Mouse (Mus musculus): ENCODE measurements at regions not wholly inside any gene's neighbourhood (a gene's known extent, or its start where the extent isn't known, plus 50 kb on each side); places are given as distances from the start of the nearest gene placed in this dataset.
A peak's percentile ranks its signal among the peaks of the same experiment; 100 is the strongest.

DNA sequence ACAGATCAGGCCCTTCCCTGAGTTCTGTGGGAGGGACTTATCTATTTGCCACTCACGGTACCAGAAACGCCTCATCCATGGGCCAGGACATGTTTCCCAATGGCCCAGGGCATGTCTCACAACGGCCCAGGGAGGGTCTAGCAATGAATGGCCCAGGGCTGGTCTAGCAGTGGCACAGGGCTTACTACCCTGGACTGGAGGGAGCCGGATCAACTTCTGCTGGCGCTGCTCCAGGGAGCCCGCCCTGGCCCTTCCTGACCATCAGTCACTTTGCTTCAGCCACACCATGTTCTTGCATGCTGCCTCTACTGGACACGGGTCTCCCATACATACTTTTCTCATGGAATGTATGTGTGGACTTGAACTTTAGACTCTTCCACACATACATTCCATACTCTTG, 290.1 kb upstream of the Zfp637 start:
- WGBS, result 83% methylated on average over 7 of the region's 7 CpGs
- no peak for ATAC-seq (ENCODE audit: insufficient read depth, low FRiP score)
- H3K36me3 ChIP-seq (ENCODE audit: control insufficient read depth, insufficient read depth, low read length), result no peaks in the 10 kb centered on the region
- no peaks in the 10 kb centered on the region for H3K9me3 ChIP-seq (replicated peaks; ENCODE audit: control insufficient read depth, low read length)
- no peak overlapping the region for H3K4me3 ChIP-seq (replicated peaks; ENCODE audit: low read length)
- no peaks in the 10 kb centered on the region for H3K27me3 ChIP-seq (ENCODE audit: control insufficient read depth, insufficient read depth, low read length)
- no peak overlapping the region for H3K4me2 ChIP-seq (ENCODE audit: low read depth, low read length)
- peaks cover 9% of the 10 kb centered on the region for H3K4me1 ChIP-seq (ENCODE audit: control insufficient read depth, insufficient read depth, low read length)
- no peak overlapping the region for H3K27ac ChIP-seq (ENCODE audit: low read length)
- no peak overlapping the region for H3K9ac ChIP-seq (ENCODE audit: low read length)

DNA sequence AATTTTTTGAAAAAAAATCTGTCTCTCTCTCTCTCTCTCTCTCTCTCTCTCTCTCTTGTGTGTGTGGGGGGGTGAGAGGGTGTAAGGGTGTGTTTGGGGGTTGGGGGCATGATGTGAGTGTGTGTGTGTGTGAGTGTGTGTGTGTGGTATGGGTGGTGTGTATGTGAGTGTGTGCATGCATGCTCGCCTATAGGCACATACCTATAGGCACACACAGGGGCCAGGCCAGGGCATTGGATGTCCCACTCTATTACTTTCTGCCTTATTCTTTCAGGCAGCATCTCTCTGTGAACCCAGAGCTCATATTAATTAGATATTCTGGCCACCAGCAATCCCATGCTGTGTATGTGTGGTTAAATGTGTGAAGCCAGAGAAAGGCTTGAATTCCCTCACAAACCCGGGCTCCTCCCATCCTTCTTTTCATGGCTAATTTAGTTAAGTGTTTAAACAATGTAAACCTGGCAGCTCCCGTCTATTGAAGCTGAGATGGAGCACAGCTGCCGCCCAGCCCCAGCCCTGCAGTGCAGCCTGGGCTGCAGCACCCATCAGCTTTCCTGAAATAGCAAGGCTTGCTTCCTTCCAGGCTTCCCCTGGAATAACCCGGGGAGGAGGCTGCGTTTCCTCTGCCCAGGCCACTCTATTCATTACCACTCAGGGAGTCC, 288.8 kb upstream of the Zfp637 start:
- Histone ChIP-seq H3K36me3 (ENCODE audit: control insufficient read depth, insufficient read depth, low read length) (no peaks in the 10 kb centered on the region), H3K9me3 (replicated peaks; ENCODE audit: control insufficient read depth, low read length) (no peaks in the 10 kb centered on the region), H3K4me3 (replicated peaks; ENCODE audit: low read length) (no peak overlapping the region), H3K4me2 (ENCODE audit: low read depth, low read length) (no peak overlapping the region), H3K4me1 (ENCODE audit: control insufficient read depth, insufficient read depth, low read length) (peaks cover 9% of the 10 kb centered on the region), H3K27ac (ENCODE audit: low read length) (peak overlapping the region; percentile 87), H3K9ac (ENCODE audit: low read length) (no peak overlapping the region), H3K27me3 (ENCODE audit: control insufficient read depth, insufficient read depth, low read length) (no peaks in the 10 kb centered on the region)
- peak; percentile 93 for ATAC-seq (ENCODE audit: insufficient read depth, low FRiP score)
- 13% methylated on average over 6 of the region's 6 CpGs for WGBS

DNA sequence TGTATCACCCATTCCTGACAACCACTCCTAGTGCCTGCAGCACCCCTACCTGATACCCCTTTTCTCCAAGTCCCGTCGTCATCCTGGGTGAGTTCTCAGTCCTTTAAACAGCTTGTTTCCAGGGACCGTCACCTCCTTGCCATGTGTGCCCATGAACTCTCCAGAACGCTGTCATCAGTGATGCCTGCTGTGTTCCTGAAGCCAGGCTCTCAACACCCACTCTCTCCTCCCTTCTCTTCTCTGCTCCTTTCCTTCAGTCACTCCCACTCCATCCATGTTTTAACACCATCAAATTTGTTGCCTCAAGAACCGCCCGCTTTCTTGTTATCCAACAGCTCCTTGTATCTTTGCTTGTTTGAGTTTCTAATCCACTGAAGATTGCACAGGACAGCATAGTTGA, 277.8 kb upstream of the Zfp637 start:
- Histone ChIP-seq H3K4me2 (ENCODE audit: low read depth, low read length) (no peak overlapping the region), H3K4me1 (ENCODE audit: control insufficient read depth, insufficient read depth, low read length) (no peaks in the 10 kb centered on the region), H3K27me3 (ENCODE audit: control insufficient read depth, insufficient read depth, low read length) (no peaks in the 10 kb centered on the region), H3K36me3 (ENCODE audit: control insufficient read depth, insufficient read depth, low read length) (no peaks in the 10 kb centered on the region), H3K9ac (ENCODE audit: low read length) (no peak overlapping the region), H3K27ac (ENCODE audit: low read length) (no peak overlapping the region), H3K4me3 (replicated peaks; ENCODE audit: low read length) (no peak overlapping the region), H3K9me3 (replicated peaks; ENCODE audit: control insufficient read depth, low read length) (no peaks in the 10 kb centered on the region)
- WGBS, result 82% methylated on average over 6 of the region's 6 CpGs
- no peak for ATAC-seq (ENCODE audit: insufficient read depth, low FRiP score)

DNA sequence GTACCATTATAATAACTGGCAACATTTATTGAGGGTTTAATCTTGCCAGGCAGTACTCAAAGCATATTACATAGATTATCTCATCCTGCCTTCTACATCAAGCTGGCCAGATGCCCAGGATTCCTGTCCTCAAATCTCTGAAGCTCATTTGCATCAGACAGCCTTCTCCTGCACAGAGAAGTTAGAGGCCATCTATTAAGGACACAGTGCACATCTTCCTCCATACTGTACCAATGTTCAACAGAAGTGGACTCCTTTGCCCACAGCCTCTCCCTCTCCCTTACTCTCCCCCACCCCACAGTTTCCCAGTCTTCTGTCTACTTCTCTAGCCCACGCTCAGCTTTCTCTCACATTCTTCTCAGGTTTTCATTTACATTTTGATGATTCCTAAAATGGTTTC, 277.3 kb upstream of the Zfp637 start:
- H3K4me1 ChIP-seq (ENCODE audit: control insufficient read depth, insufficient read depth, low read length), result no peaks in the 10 kb centered on the region
- no peaks in the 10 kb centered on the region for H3K27me3 ChIP-seq (ENCODE audit: control insufficient read depth, insufficient read depth, low read length)
- no peak overlapping the region for H3K9ac ChIP-seq (ENCODE audit: low read length)
- WGBS, result 68% methylated on average over 1 of the region's 1 CpGs
- no peak overlapping the region for H3K4me2 ChIP-seq (ENCODE audit: low read depth, low read length)
- H3K4me3 ChIP-seq (replicated peaks; ENCODE audit: low read length), result no peak overlapping the region
- H3K27ac ChIP-seq (ENCODE audit: low read length), result no peak overlapping the region
- ATAC-seq (ENCODE audit: insufficient read depth, low FRiP score), result no peak
- no peaks in the 10 kb centered on the region for H3K36me3 ChIP-seq (ENCODE audit: control insufficient read depth, insufficient read depth, low read length)
- no peaks in the 10 kb centered on the region for H3K9me3 ChIP-seq (replicated peaks; ENCODE audit: control insufficient read depth, low read length)

DNA sequence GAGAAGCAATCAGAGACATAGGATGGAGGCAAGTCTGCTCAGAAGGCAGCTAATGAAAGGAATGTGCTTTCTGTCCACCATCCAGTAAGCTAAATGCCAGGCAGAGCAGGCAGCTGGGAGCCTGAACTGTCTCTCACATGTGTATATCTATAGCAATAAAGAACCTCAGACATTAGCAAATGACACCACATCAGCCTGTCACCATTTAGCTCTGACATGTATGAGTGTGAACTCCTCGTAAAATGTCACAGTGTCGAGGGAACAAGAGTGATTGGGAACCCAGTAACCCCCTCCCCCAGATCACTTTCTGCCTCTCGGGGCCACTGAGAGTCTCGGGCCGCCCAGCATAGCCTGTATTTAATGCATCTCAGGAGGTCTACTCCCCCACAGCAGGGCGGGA, 274.2 kb upstream of the Zfp637 start:
- no peak overlapping the region for H3K4me2 ChIP-seq (ENCODE audit: low read depth, low read length)
- H3K27ac ChIP-seq (ENCODE audit: low read length), result no peak overlapping the region
- H3K9ac ChIP-seq (ENCODE audit: low read length), result no peak overlapping the region
- WGBS, result 55% methylated on average over 6 of the region's 6 CpGs
- H3K4me3 ChIP-seq (replicated peaks; ENCODE audit: low read length), result no peak overlapping the region
- H3K4me1 ChIP-seq (ENCODE audit: control insufficient read depth, insufficient read depth, low read length), result no peaks in the 10 kb centered on the region; the same call in 1 of the 2 replicates
- H3K27me3 ChIP-seq (ENCODE audit: control insufficient read depth, insufficient read depth, low read length), result no peaks in the 10 kb centered on the region
- H3K36me3 ChIP-seq (ENCODE audit: control insufficient read depth, insufficient read depth, low read length), result no peaks in the 10 kb centered on the region
- ATAC-seq (ENCODE audit: insufficient read depth, low FRiP score), result no peak
- H3K9me3 ChIP-seq (replicated peaks; ENCODE audit: control insufficient read depth, low read length), result no peaks in the 10 kb centered on the region

DNA sequence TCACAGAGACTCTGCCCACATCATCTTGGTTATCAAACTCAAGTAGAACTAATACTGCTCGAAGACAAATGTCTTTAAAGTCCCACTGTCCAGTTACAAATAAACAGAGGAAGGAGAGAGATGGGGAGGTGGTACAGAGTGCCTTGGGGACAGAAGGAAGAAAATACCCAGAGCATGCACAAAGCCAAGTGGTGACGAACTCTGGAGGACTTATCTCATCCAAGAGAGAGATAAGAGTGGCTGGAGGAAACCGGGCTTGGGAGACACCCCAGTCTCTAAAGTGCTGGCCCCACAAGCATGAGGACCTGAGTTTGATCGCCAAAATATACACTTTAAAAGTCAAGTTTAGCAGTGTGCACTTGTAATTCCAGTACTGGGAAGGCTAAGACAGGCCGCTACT, 273.3 kb upstream of the Zfp637 start:
- ATAC-seq (ENCODE audit: insufficient read depth, low FRiP score), result no peak
- WGBS, result 72% methylated on average over 5 of the region's 5 CpGs

DNA sequence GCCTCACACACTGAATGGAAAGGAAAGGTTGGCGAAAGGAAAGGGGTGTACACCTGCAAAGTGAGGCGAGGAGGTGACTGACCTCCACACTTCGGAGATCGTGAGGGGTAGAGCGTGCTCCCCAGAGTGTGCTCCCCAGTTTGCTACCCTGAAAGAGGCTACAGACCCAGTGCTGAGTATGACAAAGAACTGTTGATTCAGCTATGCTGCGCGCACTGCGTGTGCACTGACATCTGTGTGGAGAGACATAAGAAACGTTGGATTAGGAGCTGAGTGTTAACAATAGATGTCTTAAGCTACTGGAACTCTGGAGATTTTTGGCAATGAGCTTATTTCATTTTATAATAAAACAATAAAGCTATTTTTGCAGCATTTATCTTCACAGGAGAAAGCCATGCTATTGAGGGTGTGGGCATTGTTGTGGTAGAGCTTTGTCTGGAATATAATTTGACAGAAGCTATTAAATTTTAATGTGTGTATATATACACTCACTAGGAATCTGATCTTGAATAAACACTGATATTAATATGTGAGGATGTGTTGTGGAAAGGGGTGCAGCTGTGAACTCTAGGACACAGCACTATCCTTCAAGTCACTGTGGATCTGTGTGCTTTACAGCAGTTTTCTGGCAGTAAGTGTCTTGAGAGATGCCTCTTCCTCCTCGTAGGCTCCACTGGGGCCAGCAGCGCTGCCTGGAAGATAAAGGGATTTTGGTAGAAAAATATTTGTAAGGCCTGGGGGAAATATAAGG, 271.2 kb upstream of the Zfp637 start:
- Histone ChIP-seq H3K27ac (ENCODE audit: low read length) (no peak overlapping the region), H3K4me1 (ENCODE audit: control insufficient read depth, insufficient read depth, low read length) (no peaks in the 10 kb centered on the region; the same call in 1 of the 2 replicates), H3K9me3 (replicated peaks; ENCODE audit: control insufficient read depth, low read length) (no peaks in the 10 kb centered on the region), H3K36me3 (ENCODE audit: control insufficient read depth, insufficient read depth, low read length) (no peaks in the 10 kb centered on the region), H3K4me3 (replicated peaks; ENCODE audit: low read length) (no peak overlapping the region), H3K4me2 (ENCODE audit: low read depth, low read length) (no peak overlapping the region), H3K9ac (ENCODE audit: low read length) (no peak overlapping the region), H3K27me3 (ENCODE audit: control insufficient read depth, insufficient read depth, low read length) (no peaks in the 10 kb centered on the region)
- ATAC-seq (ENCODE audit: insufficient read depth, low FRiP score), result no peak
- 67% methylated on average over 11 of the region's 11 CpGs for WGBS

More for the DNA sequence above, 273.3 kb upstream of the Zfp637 start:
- H3K9me3 ChIP-seq (replicated peaks; ENCODE audit: control insufficient read depth, low read length), result no peaks in the 10 kb centered on the region
- no peaks in the 10 kb centered on the region; the same call in 1 of the 2 replicates for H3K4me1 ChIP-seq (ENCODE audit: control insufficient read depth, insufficient read depth, low read length)
- H3K4me3 ChIP-seq (replicated peaks; ENCODE audit: low read length), result no peak overlapping the region
- H3K4me2 ChIP-seq (ENCODE audit: low read depth, low read length), result no peak overlapping the region
- no peaks in the 10 kb centered on the region for H3K36me3 ChIP-seq (ENCODE audit: control insufficient read depth, insufficient read depth, low read length)
- H3K27me3 ChIP-seq (ENCODE audit: control insufficient read depth, insufficient read depth, low read length), result no peaks in the 10 kb centered on the region
- H3K9ac ChIP-seq (ENCODE audit: low read length), result no peak overlapping the region
- H3K27ac ChIP-seq (ENCODE audit: low read length), result no peak overlapping the region

DNA sequence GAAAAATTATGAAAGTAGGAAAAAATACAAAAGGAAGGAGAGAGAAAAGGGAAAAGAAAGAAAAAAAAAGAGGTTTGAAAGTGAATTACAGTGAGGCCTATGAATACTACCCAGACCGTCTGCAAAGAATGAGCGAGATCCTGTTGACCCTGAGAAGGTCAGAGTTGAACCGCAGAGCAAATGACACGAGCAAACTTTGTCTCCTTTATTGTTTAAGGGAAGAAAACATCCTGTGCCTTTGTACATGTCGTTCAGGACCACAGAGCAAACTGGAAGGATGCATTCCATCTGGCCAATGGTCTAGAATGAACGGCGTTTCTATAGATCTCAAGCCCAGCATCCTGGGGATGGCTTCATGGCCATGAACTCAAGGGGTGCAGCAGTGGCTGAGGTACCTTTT, 270.6 kb upstream of the Zfp637 start:
- H3K9me3 ChIP-seq (replicated peaks; ENCODE audit: control insufficient read depth, low read length), result no peaks in the 10 kb centered on the region
- no peaks in the 10 kb centered on the region for H3K27me3 ChIP-seq (ENCODE audit: control insufficient read depth, insufficient read depth, low read length)
- no peak overlapping the region for H3K4me3 ChIP-seq (replicated peaks; ENCODE audit: low read length)
- no peak for ATAC-seq (ENCODE audit: insufficient read depth, low FRiP score)
- H3K27ac ChIP-seq (ENCODE audit: low read length), result no peak overlapping the region
- WGBS, result 34% methylated on average over 7 of the region's 7 CpGs
- H3K4me1 ChIP-seq (ENCODE audit: control insufficient read depth, insufficient read depth, low read length), result no peaks in the 10 kb centered on the region; the same call in 1 of the 2 replicates
- H3K4me2 ChIP-seq (ENCODE audit: low read depth, low read length), result no peak overlapping the region
- H3K36me3 ChIP-seq (ENCODE audit: control insufficient read depth, insufficient read depth, low read length), result no peaks in the 10 kb centered on the region
- no peak overlapping the region for H3K9ac ChIP-seq (ENCODE audit: low read length)

DNA sequence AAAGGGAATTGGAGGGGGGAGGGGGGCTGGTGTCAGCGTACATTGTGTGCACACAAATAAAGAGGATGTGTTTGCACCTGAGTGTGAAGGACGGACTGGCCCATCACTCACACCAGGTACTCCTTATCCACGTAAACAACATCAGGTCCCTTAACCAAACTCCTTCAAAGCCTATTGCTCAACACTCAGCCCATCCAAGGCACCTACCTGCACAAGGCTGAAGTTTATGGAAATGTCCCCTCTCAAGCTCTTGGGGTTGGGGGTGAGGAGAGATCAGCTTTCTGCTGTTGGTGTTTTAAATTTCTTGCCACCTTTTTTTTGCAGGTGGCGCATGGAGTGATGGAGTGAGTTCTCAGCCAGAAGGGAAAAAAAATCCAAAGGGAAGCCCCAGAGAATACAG, 270.2 kb upstream of the Zfp637 start:
- no peak overlapping the region for H3K4me2 ChIP-seq (ENCODE audit: low read depth, low read length)
- WGBS, result 86% methylated on average over 4 of the region's 4 CpGs
- no peaks in the 10 kb centered on the region for H3K9me3 ChIP-seq (replicated peaks; ENCODE audit: control insufficient read depth, low read length)

More for the DNA sequence above, 270.2 kb upstream of the Zfp637 start:
- Histone ChIP-seq H3K4me3 (replicated peaks; ENCODE audit: low read length) (no peak overlapping the region), H3K9ac (ENCODE audit: low read length) (no peak overlapping the region), H3K4me1 (ENCODE audit: control insufficient read depth, insufficient read depth, low read length) (no peaks in the 10 kb centered on the region; the same call in 1 of the 2 replicates), H3K27me3 (ENCODE audit: control insufficient read depth, insufficient read depth, low read length) (no peaks in the 10 kb centered on the region), H3K27ac (ENCODE audit: low read length) (no peak overlapping the region), H3K36me3 (ENCODE audit: control insufficient read depth, insufficient read depth, low read length) (no peaks in the 10 kb centered on the region)
- no peak for ATAC-seq (ENCODE audit: insufficient read depth, low FRiP score)
